Mouse (Mus musculus): Measurements from ENCODE around the gene Slc9a9.

Gene Slc9a9

GRCm38 (mm10) chr9:94969131-94969530, 299.4 kb downstream of the Slc9a9 start:
- peak; percentile 5 to 27 for DNase-seq

- no peak for DNase-seq
Measured at GRCm38 (mm10) chr9:94972021-94972420, 302.3 kb downstream of the Slc9a9 start.

- no peak for DNase-seq
Measured at GRCm38 (mm10) chr9:94972693-94973092, 303.0 kb downstream of the Slc9a9 start.

- DNase-seq = no peak
Measured at GRCm38 (mm10) chr9:94976191-94976590, 306.5 kb downstream of the Slc9a9 start.

GRCm38 (mm10) chr9:94993575-94993974, 323.9 kb downstream of the Slc9a9 start:
- DNase-seq = no peak

- no peak for DNase-seq
Measured at GRCm38 (mm10) chr9:95020136-95020706, 350.5 kb downstream of the Slc9a9 start.

GRCm38 (mm10) chr9:95034140-95034970, 364.6 kb downstream of the Slc9a9 start:
- no peak for DNase-seq

- DNase-seq = no peak
Measured at GRCm38 (mm10) chr9:95036209-95036608, 366.5 kb downstream of the Slc9a9 start.

- no peak for DNase-seq
Measured at GRCm38 (mm10) chr9:95042420-95042819, 372.7 kb downstream of the Slc9a9 start.

GRCm38 (mm10) chr9:95052160-95052559, 382.5 kb downstream of the Slc9a9 start:
- DNase-seq = no peak

- no peak for DNase-seq
Measured at GRCm38 (mm10) chr9:95053183-95053582, 383.5 kb downstream of the Slc9a9 start.

- DNase-seq = no peak
Measured at GRCm38 (mm10) chr9:95055843-95056242, 386.1 kb downstream of the Slc9a9 start.

GRCm38 (mm10) chr9:95060702-95061101, 391.0 kb downstream of the Slc9a9 start:
- no peak for DNase-seq

GRCm38 (mm10) chr9:95067037-95067436, 397.3 kb downstream of the Slc9a9 start:
- DNase-seq = peak in 1 of 2 experiments; percentile 15

- no peak for DNase-seq
Measured at GRCm38 (mm10) chr9:95068466-95068865, 398.8 kb downstream of the Slc9a9 start.

GRCm38 (mm10) chr9:95070832-95071519, 401.3 kb downstream of the Slc9a9 start:
- no peak for DNase-seq

- DNase-seq = no peak
Measured at GRCm38 (mm10) chr9:95072450-95072955, 402.8 kb downstream of the Slc9a9 start.

- DNase-seq = no peak
Measured at GRCm38 (mm10) chr9:95073691-95074090, 404.0 kb downstream of the Slc9a9 start.

- peak; percentile 10 to 21 for DNase-seq
Measured at GRCm38 (mm10) chr9:95075856-95076255, 406.1 kb downstream of the Slc9a9 start.

GRCm38 (mm10) chr9:95077938-95078337, 408.2 kb downstream of the Slc9a9 start:
- no peak for DNase-seq

- DNase-seq = no peak
Measured at GRCm38 (mm10) chr9:95078626-95079025, 408.9 kb downstream of the Slc9a9 start.

GRCm38 (mm10) chr9:95079951-95080350, 410.2 kb downstream of the Slc9a9 start:
- no peak for DNase-seq

GRCm38 (mm10) chr9:95086109-95086821, 416.6 kb downstream of the Slc9a9 start:
- no peak for DNase-seq

Data from cerebellum, postnatal 14 days (tissue).